Mouse (Mus musculus) erythroblast, embryonic 14.5 days (primary cell): ENCODE data around the gene Sh3pxd2a. TPM values are rescaled to one million over a fixed set of nuclear protein-coding genes. Genes with fewer than 3 reads are reported as not detected.

Source experiments
- H3K27me3 ChIP-seq: 2 replicates; pipeline ENCODE4 v1.6.1; 2012; ENCODE audit warnings: inconsistent platforms; ENCODE audit not compliant: control insufficient read depth
- H3K36me3 ChIP-seq: 2 replicates; pipeline ENCODE4 v1.6.1; 2012; ENCODE audit warnings: mild to moderate bottlenecking, inconsistent platforms; ENCODE audit not compliant: control insufficient read depth
- H3K4me1 ChIP-seq: 2 replicates; pipeline ENCODE4 v1.6.1; 2012; ENCODE audit warnings: inconsistent platforms; ENCODE audit not compliant: control insufficient read depth
- H3K4me3 ChIP-seq: replicated peaks from 2 replicates; pipeline ENCODE3; 2012; ENCODE audit warnings: moderate library complexity, mild to moderate bottlenecking, inconsistent platforms
- H3K9me3 ChIP-seq: 2 replicates; pipeline ENCODE4 v1.6.1; 2012; ENCODE audit warnings: low read length, inconsistent platforms, mixed read lengths; ENCODE audit not compliant: control insufficient read depth
- GATA1 ChIP-seq: IDR thresholded peaks from 2 replicates; pipeline ENCODE4 v1.6.1; 2012; ENCODE audit warnings: low read length, inconsistent platforms, mixed read lengths
- TAL1 ChIP-seq: IDR thresholded peaks from 3 replicates; pipeline ENCODE4 v1.6.1; 2012; ENCODE audit warnings: low read length, inconsistent platforms, mixed read lengths
- polyA plus RNA-seq: library from polyadenylated mRNA; stranded (reverse); fragments of >175 nt; gene quantifications from 2 replicates; pipeline ENCODE4 v1.2.3, GENCODE M21; 2012

Sh3pxd2a gene
- polyA plus RNA-seq, 1 experiment = 0.10 TPM

DNA sequence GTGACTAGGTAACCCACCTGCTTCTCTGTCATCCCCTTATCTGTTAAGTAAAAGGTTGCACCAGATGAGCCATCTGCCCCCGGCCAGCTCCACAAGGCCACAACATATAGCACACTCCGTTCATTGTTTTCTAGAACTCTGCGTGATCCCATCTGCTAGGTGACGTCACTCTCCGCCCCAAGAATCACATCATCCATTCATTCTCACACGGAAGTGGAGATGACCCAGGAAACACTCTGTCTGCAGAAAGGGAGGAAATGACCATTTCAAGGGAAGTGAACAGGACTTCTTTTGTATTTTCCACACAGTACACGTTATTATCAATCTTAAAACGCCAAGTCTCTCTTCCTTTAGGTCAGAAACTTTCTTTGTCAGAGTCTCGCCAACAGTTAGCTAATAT is 2.8 kb downstream of the Sh3pxd2a start:
- no peak for TF ChIP-seq GATA1
- TF ChIP-seq TAL1 = no peak
- Histone ChIP-seq H3K27me3 (peaks cover 66% of the 10 kb centered on the region), H3K36me3 (no peaks in the 10 kb centered on the region; the same call in 1 of the 2 replicates), H3K4me3 (no peak overlapping the region), H3K9me3 (peaks cover 11% of the 10 kb centered on the region), H3K4me1 (peaks cover 37% of the 10 kb centered on the region)

DNA sequence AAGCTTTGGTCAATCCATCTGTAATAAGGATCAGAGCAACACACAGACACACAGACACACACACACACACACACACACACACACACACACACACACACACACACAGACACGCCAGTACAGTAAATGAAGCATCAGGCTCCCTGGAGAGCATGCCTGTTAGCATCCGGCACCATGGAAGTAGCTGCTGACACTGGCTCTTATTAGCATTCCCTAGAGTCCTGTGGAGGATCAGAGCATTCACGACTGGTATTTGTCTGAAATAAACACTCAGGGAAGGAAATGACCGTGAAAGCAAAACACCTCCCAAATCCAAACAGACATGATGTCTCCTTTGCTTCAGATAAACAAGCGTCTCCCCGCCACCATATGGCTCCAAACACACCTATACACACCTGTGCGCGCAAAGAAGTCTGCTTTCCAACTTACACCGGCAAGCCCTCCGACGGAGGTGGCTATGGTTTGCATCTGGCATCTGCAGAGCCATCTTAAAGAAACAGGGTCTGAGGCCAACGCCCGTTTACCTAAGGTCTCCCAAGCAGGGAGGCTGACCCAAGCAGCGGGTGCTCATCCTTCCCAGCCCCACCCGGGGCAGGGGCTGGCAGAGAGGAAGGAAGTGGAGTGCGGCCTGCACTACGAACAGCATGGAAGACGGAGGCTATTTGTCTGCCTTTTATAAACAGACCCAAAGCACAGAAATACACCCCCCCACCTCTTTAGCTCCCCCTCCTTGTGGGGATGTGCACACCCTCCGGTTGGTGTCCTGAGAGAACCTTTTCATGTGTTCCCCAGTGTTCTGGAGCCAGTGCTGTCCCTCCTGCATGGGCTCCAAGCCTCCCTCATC is 3.9 kb downstream of the Sh3pxd2a start:
- TF ChIP-seq GATA1 (no peak), TAL1 (no peak)
- Histone ChIP-seq H3K27me3 (peaks cover 56% of the 10 kb centered on the region), H3K4me3 (no peak overlapping the region), H3K36me3 (no peaks in the 10 kb centered on the region; the same call in 1 of the 2 replicates), H3K4me1 (peaks cover 39% of the 10 kb centered on the region), H3K9me3 (peaks cover 11% of the 10 kb centered on the region)

GRCm38 (mm10) chr19:47459214-47459613 is 5.0 kb downstream of the Sh3pxd2a start:
- TF ChIP-seq GATA1 = no peak
- TF ChIP-seq TAL1 = no peak
- peaks cover 42% of the 10 kb centered on the region for H3K4me1 ChIP-seq
- H3K4me3 ChIP-seq = no peak overlapping the region
- no peaks in the 10 kb centered on the region; the same call in 1 of the 2 replicates for H3K36me3 ChIP-seq
- H3K27me3 ChIP-seq = peaks cover 45% of the 10 kb centered on the region
- peaks cover 8% of the 10 kb centered on the region for H3K9me3 ChIP-seq

- H3K9me3 ChIP-seq = peaks cover 8% of the 10 kb centered on the region
- H3K27me3 ChIP-seq = peaks cover 41% of the 10 kb centered on the region
- no peak overlapping the region for H3K4me3 ChIP-seq
- no peaks in the 10 kb centered on the region; the same call in 1 of the 2 replicates for H3K36me3 ChIP-seq
- TF ChIP-seq GATA1 (no peak), TAL1 (no peak)
- H3K4me1 ChIP-seq = peaks cover 38% of the 10 kb centered on the region
Observed at GRCm38 (mm10) chr19:47458504-47459161, 5.6 kb downstream of the Sh3pxd2a start.

- Histone ChIP-seq H3K9me3 (peaks cover 8% of the 10 kb centered on the region), H3K27me3 (peaks cover 34% of the 10 kb centered on the region), H3K4me3 (no peak overlapping the region), H3K4me1 (peaks cover 33% of the 10 kb centered on the region), H3K36me3 (no peaks in the 10 kb centered on the region; the same call in 1 of the 2 replicates)
- no peak for TF ChIP-seq GATA1
- TF ChIP-seq TAL1 = no peak
Observed at GRCm38 (mm10) chr19:47457711-47458503, 6.3 kb downstream of the Sh3pxd2a start.

GRCm38 (mm10) chr19:47456021-47456420 is 8.2 kb downstream of the Sh3pxd2a start:
- no peaks in the 10 kb centered on the region for H3K9me3 ChIP-seq

GRCm38 (mm10) chr19:47455001-47455755 is 9.0 kb downstream of the Sh3pxd2a start:
- Histone ChIP-seq H3K4me1 (peaks cover 47% of the 10 kb centered on the region), H3K4me3 (no peak overlapping the region), H3K27me3 (peaks cover 6% of the 10 kb centered on the region), H3K36me3 (no peaks in the 10 kb centered on the region; the same call in 1 of the 2 replicates), H3K9me3 (no peaks in the 10 kb centered on the region)
- TF ChIP-seq GATA1 (no peak), TAL1 (no peak)

More at GRCm38 (mm10) chr19:47456021-47456420, 8.2 kb downstream of the Sh3pxd2a start:
- no peaks in the 10 kb centered on the region; the same call in 1 of the 2 replicates for H3K36me3 ChIP-seq
- H3K4me3 ChIP-seq = no peak overlapping the region
- TF ChIP-seq GATA1 (no peak), TAL1 (no peak)
- H3K4me1 ChIP-seq = peaks cover 40% of the 10 kb centered on the region
- H3K27me3 ChIP-seq = peaks cover 15% of the 10 kb centered on the region

DNA sequence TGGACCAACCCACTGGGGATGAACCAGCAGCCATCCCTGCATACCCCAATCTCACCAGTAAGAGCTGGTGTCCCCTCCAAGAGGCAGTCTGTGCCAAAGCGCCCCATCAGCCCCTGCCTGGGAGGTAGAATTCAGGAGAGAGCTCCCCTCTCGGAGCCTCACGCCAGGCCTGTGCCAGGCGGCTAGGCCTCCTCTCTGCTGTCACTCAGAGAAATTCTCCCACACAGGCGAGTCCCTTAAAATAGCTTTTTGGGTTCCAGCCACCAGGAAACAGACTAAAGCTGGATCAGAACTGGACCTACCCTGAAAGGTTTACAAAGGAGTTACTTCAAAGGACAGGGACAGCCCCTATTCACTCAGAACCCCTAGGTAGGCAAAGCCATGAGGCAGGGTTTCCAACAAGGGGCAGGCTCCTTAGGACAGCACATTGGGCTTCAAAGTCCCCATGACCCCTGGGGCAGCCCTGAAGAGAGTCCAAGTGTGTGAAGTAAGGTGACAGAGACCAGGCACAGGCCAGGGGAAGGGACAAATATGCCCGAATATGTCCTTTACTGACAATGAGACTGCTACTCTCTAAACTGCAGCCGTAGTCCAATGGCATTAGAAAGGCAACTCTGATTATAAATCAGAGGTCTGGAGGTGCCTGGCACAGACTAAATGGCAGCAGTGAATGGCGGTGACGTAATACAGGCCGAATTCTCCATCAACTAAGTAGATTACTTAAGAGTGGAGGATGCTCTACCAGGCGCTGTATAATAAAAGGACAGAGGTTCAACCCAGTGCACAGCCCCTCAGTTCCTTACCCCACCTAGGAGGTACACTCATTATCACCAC is 9.8 kb downstream of the Sh3pxd2a start:
- no peaks in the 10 kb centered on the region; the same call in 1 of the 2 replicates for H3K36me3 ChIP-seq
- no peak overlapping the region for H3K4me3 ChIP-seq
- H3K27me3 ChIP-seq = peaks cover 4% of the 10 kb centered on the region
- H3K4me1 ChIP-seq = peaks cover 48% of the 10 kb centered on the region
- no peaks in the 10 kb centered on the region for H3K9me3 ChIP-seq
- TF ChIP-seq TAL1 (no peak), GATA1 (no peak)
